Mouse (Mus musculus): ENCODE measurements around the gene Zbtb39. TPM values are rescaled to one million over a fixed set of nuclear protein-coding genes. Genes with fewer than 3 reads are reported as not detected.

Gene Zbtb39
- polyA plus RNA-seq, 1 experiment from 2014 or later = 2.5 TPM

DNA sequence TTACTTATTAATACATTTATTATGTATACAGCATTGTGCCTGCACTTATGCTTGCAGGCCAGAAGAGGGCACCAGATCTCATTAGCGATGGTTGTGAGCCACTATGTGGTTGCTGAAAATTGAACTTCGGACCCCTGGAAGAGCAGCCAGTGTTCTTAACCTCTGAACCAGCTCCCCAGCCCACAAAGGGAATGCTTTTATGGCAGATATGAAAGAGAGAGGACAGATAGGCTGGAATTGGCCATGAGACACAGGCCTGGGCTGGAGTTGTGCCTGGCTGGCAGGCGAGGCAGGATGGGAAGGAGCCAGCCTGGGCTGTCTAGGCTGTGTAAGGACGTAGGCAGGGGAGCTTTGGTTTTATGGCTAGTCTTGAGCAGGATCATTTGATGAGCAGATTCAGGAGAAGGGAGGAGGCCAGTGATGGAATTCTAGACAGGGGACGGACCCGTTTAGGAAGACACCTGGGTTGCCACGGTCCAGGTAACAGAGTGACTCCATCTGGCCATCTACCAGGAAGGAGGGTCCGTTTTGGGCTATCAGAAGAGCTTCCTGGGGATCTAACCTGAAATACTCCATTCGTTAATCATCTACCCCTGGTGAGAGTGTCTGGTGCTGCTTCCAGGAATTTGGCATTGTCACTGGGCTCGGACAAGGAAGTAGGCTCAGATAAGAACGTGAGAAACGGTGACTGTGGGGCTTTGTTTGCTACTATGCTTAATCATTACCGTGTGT lies 1.0 kb upstream of the Zbtb39 start:
- Histone ChIP-seq H3K9ac (no peak overlapping the region), H3K4me2 (peak overlapping the region; percentile 62), H3K4me3 (replicated peaks) (no peak overlapping the region; the same call in 1 of the 2 replicates), H3K27me3 (replicated peaks) (no peaks in the 10 kb centered on the region), H3K27ac (peak overlapping the region; percentile 79; the same call in 1 of the 2 replicates), H3K9me3 (no peaks in the 10 kb centered on the region), H3K4me1 (peaks cover 4% of the 10 kb centered on the region; the same call in 1 of the 2 replicates), H3K36me3 (peaks cover 20% of the 10 kb centered on the region)
- 35% methylated on average over 13 of the region's 13 CpGs for WGBS
- 0 out of 2 replicates have a peak, but pooled peaks have one; percentile 36 for ATAC-seq (ENCODE audit: insufficient read depth, low FRiP score, low read depth)

DNA sequence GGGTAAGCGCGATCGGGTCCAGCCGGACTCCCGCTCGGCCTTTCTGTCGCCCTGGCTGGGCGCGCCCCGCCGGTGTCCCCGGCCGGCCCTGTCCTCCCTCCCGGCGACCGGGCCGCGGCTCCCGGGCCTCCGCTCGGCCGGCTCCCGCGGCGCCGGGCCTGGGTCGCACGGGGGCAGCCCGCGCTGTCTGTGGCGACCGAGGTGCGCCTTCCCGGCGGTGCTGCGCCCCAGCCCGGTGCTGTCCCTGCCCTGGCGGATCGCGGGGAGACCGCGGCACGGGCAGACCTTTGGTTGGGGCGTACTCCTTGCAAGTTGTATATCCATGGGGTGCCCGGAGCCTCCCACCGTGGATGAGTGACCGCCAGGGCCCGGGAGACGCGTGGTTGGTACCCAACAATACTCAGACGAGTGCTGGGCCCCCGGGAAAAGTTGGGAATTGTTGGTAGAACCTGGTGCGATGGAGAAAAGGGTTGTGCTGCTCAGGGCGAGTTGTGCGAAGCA lies 373 bp downstream of the Zbtb39 start:
- Histone ChIP-seq H3K4me2 (peak overlapping the region; percentile 62), H3K27me3 (replicated peaks) (no peaks in the 10 kb centered on the region), H3K4me3 (replicated peaks) (peak overlapping the region; percentile 81), H3K27ac (peak overlapping the region; percentile 79), H3K9me3 (no peaks in the 10 kb centered on the region), H3K4me1 (peaks cover 4% of the 10 kb centered on the region; the same call in 1 of the 2 replicates), H3K9ac (peak overlapping the region; percentile 73), H3K36me3 (peaks cover 34% of the 10 kb centered on the region)
- ATAC-seq (ENCODE audit: insufficient read depth, low FRiP score, low read depth) = peak; percentile 33; the same call in 1 of the 2 replicates
- 0% methylated on average over 40 of the region's 55 CpGs for WGBS

DNA sequence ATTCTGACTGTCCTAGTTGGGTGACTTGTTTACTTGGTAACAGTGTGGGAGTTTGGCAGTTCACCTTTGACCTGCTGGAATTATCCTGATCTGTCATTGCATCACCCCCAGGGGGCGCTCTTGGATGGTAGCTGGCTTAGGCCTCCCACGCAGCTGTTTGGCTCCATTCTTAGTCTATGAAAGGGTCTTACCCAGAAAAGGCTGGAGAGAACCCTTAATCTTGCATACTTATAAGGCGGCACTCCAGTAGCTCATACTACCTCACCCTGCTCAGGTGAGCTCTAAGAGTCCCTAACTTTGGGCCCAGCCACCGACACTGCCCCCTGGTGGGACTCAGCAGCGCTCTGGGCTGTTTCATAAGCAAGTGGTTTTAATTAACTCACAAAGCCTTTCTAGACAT lies 5.3 kb downstream of the Zbtb39 start:
- H3K27ac ChIP-seq = no peak overlapping the region
- ATAC-seq (ENCODE audit: insufficient read depth, low FRiP score, low read depth) = no peak
- H3K9ac ChIP-seq = no peak overlapping the region
- peaks cover 13% of the 10 kb centered on the region for H3K4me1 ChIP-seq
- H3K36me3 ChIP-seq = peaks cover 52% of the 10 kb centered on the region
- 63% methylated on average over 5 of the region's 5 CpGs for WGBS
- H3K9me3 ChIP-seq = no peaks in the 10 kb centered on the region
- H3K27me3 ChIP-seq (replicated peaks) = no peaks in the 10 kb centered on the region
- no peak overlapping the region for H3K4me2 ChIP-seq
- no peak overlapping the region for H3K4me3 ChIP-seq (replicated peaks)

DNA sequence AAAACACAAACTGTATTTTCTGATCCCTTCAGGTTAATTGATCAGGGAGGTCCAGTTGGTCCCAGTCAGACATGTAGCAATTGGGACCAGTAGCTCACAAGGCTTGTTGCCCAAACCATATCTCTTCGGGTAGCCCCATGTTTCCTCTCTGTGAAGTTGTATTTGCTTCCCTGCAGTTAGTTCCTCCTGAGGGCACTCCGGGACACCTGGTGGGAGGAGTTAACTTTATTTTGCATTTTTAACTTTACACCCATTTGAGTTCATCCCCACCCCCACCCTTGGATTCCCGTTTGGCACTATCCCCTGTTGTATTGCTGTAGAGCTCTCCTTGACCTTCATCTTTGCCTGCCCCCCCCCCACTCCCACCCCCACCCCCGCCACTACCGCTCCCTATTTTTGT lies 6.5 kb downstream of the Zbtb39 start:
- Histone ChIP-seq H3K4me2 (no peak overlapping the region), H3K4me3 (replicated peaks) (no peak overlapping the region), H3K27me3 (replicated peaks) (no peaks in the 10 kb centered on the region), H3K4me1 (peaks cover 16% of the 10 kb centered on the region), H3K9ac (no peak overlapping the region), H3K9me3 (no peaks in the 10 kb centered on the region), H3K36me3 (peaks cover 52% of the 10 kb centered on the region), H3K27ac (no peak overlapping the region)
- ATAC-seq (ENCODE audit: insufficient read depth, low FRiP score, low read depth) = no peak
- WGBS = 74% methylated on average over 5 of the region's 5 CpGs

DNA sequence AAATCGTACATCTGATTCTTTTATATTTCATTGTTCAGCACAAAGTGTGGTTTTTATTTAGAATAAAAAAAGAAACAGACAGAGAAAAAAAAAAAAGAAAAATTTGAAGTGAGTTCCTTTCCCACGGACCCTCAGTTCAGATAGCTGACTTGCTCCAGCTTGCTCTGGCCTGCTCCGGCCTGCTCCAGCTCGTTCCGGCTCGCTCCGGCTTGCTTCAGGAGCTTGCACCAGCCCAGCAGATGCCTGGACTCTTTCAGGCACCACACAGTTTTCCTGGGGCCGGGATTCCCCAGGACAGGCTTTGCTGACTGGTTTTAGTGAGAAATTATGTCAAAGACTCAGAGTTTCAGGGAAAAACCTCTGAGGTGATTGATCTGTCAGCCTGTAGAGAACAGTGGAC lies 7.9 kb downstream of the Zbtb39 start:
- H3K4me1 ChIP-seq = peaks cover 13% of the 10 kb centered on the region
- no peak for ATAC-seq (ENCODE audit: insufficient read depth, low FRiP score, low read depth)
- peaks cover 42% of the 10 kb centered on the region for H3K36me3 ChIP-seq
- H3K9ac ChIP-seq = no peak overlapping the region
- H3K27me3 ChIP-seq (replicated peaks) = no peaks in the 10 kb centered on the region
- no peak overlapping the region for H3K4me2 ChIP-seq
- 91% methylated on average over 8 of the region's 8 CpGs for WGBS
- no peak overlapping the region for H3K27ac ChIP-seq
- H3K9me3 ChIP-seq = no peaks in the 10 kb centered on the region
- H3K4me3 ChIP-seq (replicated peaks) = no peak overlapping the region

DNA sequence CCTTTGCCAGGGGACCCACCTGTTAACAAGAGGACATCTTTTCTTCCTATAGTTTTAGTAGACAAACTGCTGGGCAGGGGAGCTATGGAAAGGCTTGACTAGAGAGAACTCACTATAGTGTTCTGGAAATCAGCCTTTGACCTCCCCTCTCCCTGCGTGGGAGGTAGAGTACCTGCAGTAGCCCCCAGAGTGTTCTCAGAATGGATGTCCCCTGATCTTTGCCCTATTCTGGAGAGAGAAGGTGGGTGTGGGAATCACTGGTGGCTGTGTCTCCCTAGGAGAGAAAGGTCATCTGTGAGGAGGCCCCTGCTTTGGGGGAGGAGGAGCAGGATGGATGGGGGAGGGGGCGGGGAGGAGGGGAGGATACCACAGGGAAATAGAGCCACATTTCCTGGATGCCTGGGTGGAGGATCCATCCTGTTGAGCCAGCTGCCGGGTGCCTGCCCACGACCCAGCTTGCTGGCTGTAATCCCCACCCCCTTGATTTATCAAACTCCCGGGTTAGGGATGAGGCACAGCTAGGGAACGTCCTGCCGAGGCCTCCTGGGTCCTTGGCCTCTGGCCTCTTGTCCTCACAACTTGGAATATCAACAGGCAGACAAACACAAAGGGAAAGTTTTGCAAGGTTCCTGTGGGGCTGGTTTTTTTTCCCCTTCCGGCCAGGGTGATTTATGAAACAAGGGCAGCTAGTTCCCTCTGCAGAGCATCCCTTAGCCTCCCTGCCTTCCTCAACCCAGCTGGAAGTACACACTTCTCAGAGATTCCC lies 9.7 kb downstream of the Zbtb39 start:
- H3K4me2 ChIP-seq = peak overlapping the region; percentile 16; the same call in 1 of the 2 replicates

DNA sequence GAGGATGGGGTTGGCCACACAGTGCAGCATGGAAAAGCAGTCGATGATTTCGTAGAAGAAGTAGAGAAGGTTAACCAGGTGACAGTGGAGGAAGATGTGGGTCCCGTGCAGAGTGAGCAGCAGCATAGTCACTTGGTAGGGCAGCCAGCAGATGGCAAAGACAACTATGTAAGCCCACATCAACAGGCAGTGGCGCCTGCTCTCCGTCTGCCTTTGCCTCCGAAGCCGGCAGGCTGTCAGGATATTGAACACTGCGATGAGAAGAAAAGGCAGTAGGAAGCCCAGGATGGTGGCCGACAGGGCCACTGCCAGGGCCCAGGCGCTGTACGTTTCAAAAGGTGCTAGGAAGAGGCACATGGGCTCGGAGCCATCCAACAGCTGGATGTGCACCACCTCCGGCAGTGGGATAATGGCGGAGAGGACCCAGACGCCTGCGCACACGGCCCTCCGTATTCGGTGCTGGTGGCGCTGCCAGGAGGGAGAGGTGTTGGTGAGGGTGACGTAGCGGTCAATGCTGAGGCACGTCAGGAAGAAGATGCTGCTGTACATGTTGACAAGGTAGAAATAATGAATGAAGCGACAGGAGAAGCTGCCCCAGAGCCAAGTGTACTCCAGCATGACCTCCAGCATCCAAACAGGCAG lies 10.9 kb downstream of the Zbtb39 start:
- Histone ChIP-seq H3K9me3 (no peaks in the 10 kb centered on the region), H3K4me2 (peak overlapping the region; percentile 38), H3K27me3 (replicated peaks) (no peaks in the 10 kb centered on the region), H3K4me1 (peaks cover 13% of the 10 kb centered on the region), H3K9ac (no peak overlapping the region), H3K36me3 (peaks cover 17% of the 10 kb centered on the region), H3K4me3 (replicated peaks) (0 out of 2 replicates have a peak overlapping the region, but pooled peaks have one; percentile 11), H3K27ac (no peak overlapping the region)
- ATAC-seq (ENCODE audit: insufficient read depth, low FRiP score, low read depth) = no peak
- WGBS = 52% methylated on average over 24 of the region's 24 CpGs

More for the DNA sequence above, 9.7 kb downstream of the Zbtb39 start:
- peak; percentile 56; the same call in 1 of the 2 replicates for ATAC-seq (ENCODE audit: insufficient read depth, low FRiP score, low read depth)
- Histone ChIP-seq H3K27me3 (replicated peaks) (no peaks in the 10 kb centered on the region), H3K9me3 (no peaks in the 10 kb centered on the region), H3K27ac (no peak overlapping the region), H3K9ac (no peak overlapping the region), H3K4me3 (replicated peaks) (no peak overlapping the region), H3K36me3 (peaks cover 25% of the 10 kb centered on the region), H3K4me1 (peaks cover 13% of the 10 kb centered on the region)
- 10% methylated on average over 8 of the region's 8 CpGs for WGBS

DNA sequence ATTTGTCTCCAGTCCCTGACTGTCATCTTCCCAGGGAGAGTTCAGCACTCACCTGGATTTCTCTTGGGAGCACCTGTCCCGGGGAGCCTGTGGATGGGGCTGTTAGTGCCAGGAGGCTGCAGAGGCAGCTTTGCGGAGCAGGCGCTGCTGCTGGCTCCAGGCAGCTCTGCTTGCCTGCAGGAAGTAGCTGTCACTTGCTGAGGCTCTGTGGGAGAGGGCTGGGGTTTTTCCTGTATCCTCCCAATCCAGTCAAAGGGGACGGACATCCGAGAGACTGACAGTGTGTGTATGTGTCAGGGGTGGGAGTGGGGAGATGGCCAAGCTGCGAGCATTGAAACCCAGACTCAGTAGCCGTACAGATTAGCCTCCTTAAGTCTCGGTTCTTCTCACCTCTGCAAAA lies 12.2 kb downstream of the Zbtb39 start, which contains the start of gene Gpr182:
Gene Gpr182 (minus strand): TSS at position 185 of the 400 bp plus-strand sequence.
- Histone ChIP-seq H3K9me3 (no peaks in the 10 kb centered on the region), H3K27ac (no peak within 1 kb of the TSS), H3K4me2 (peak within 1 kb of the TSS; percentile 38), H3K27me3 (replicated peaks) (no peaks in the 10 kb centered on the region), H3K4me1 (peaks cover 13% of the 10 kb centered on the region), H3K9ac (no peak within 1 kb of the TSS), H3K4me3 (replicated peaks) (no peak within 1 kb of the TSS), H3K36me3 (peaks cover 10% of the 10 kb centered on the region; the same call in 1 of the 2 replicates)
- 44% methylated on average over 8 of the region's 8 CpGs for WGBS
- ATAC-seq (ENCODE audit: insufficient read depth, low FRiP score, low read depth) = no peak

DNA sequence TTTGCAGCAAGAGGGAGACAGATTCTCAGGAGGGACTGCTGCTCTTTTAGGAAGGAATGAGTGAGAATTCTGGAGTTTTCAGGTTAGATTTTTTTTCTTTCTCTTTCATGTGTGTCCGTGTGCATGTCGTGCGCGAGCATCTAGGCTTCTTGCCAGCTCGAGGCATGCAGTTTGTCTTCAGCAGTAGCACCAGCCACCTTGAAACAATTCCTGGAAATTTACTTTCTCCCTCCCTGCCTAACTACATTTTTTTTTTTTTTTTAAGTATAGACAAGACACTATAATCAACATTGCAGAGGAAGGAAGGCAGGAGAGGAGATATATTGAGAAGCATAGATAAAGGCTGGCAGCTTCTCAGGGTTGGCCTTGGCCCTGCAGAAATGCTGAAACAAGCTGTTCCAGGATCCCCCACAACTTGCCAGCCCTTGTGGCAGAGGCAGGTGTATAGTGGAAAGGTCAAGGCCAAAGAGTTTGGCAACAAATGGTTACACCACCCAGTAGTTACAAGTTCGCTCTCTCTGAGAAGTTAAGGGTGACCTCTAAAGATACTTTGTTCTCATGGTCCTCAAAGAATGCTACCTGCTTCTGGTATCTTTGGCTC lies 15.3 kb downstream of the Zbtb39 start:
- Histone ChIP-seq H3K36me3 (no peaks in the 10 kb centered on the region), H3K27ac (no peak overlapping the region), H3K9ac (no peak overlapping the region), H3K4me3 (replicated peaks) (no peak overlapping the region), H3K4me2 (no peak overlapping the region), H3K9me3 (no peaks in the 10 kb centered on the region), H3K27me3 (replicated peaks) (no peaks in the 10 kb centered on the region), H3K4me1 (peaks cover 5% of the 10 kb centered on the region; the same call in 1 of the 2 replicates)
- 62% methylated on average over 6 of the region's 6 CpGs for WGBS
- no peak for ATAC-seq (ENCODE audit: insufficient read depth, low FRiP score, low read depth)

DNA sequence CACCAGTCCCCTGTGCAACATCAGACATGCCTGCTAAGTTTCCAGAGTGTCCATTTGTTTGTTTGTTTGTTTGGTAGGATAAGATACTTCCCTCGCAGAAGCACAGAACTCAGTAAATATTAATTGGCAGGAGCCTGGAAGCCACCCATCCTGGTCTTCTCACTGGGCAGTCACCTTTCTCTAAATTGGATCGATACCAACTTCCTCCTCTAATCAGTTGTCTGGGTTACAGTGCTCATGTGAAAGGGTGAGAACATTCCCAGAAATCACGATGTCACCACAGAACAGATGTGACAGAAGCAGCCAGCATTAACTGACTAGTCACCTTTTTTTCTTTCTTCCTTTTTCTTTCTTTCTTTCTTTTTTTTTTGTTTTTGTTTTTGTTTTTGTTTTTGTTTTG lies 15.9 kb downstream of the Zbtb39 start:
- H3K4me3 ChIP-seq (replicated peaks) = no peak overlapping the region
- WGBS = 52% methylated on average over 3 of the region's 3 CpGs
- H3K27ac ChIP-seq = no peak overlapping the region

More for the DNA sequence above, 15.9 kb downstream of the Zbtb39 start:
- no peak overlapping the region for H3K4me2 ChIP-seq
- no peak overlapping the region for H3K9ac ChIP-seq
- no peaks in the 10 kb centered on the region for H3K36me3 ChIP-seq
- ATAC-seq (ENCODE audit: insufficient read depth, low FRiP score, low read depth) = no peak
- no peaks in the 10 kb centered on the region for H3K27me3 ChIP-seq (replicated peaks)
- H3K9me3 ChIP-seq = no peaks in the 10 kb centered on the region
- H3K4me1 ChIP-seq = 0 out of 2 replicates have a peak, but pooled peaks cover 2% of the 10 kb centered on the region

Data from stomach, embryonic 15.5 days (tissue).